Comparison of ENCODE assay signal across 17 mouse cellular contexts in genomic region chr11:35262289-35262941, GRCm38 (mm10).
DNase-seq lines count a peak whose midpoint lies in the region; ATAC-seq and TF ChIP-seq lines count a peak whose summit lies in the region.
"Had no signal": no experiment of that assay in that cellular context is flagged by ENCODE, and none has a peak within 500 bp of the region (broad histone marks: within the 10 kb centered on the region; RNA-seq: fewer than 3 reads in every experiment).

No protein-coding gene starts in this region.

- H3K9me3 ChIP-seq in kidney, embryonic 14.5 days (ENCODE audit: control insufficient read depth, low read length), result no peaks in the 10 kb centered on the region
- H3K9me3 ChIP-seq: heart, embryonic 10.5 days; liver, embryonic 12.5 days; neural tube, embryonic 12.5 days had no signal

- H3K4me1 ChIP-seq in kidney, embryonic 14.5 days (ENCODE audit: control insufficient read depth, insufficient read depth, low read length), result 0 out of 2 replicates have a peak, but pooled peaks cover 11% of the 10 kb centered on the region
- no peaks in the 10 kb centered on the region for H3K4me1 ChIP-seq in kidney, adult 2 months (ENCODE audit: control insufficient read depth, insufficient read depth, low read length)
- H3K4me1 ChIP-seq: liver, embryonic 12.5 days; neural tube, embryonic 12.5 days had no signal

- DNase-seq in cerebellum, postnatal 10 days, result peak; percentile 53 to 59
- no peak for DNase-seq in cerebellum, adult 9-10 months
- no peak for DNase-seq in kidney, adult 2 months
- DNase-seq in right cerebral cortex, adult 18-20 months, result peak; percentile 65
- DNase-seq in right cerebral cortex, postnatal 14 days, result no peak
- peak; percentile 54 for DNase-seq in lung, postnatal 36 days
- DNase-seq in heart, adult 8-10 months (ENCODE audit: low spot score), result no peak
- DNase-seq: adrenal gland, adult 8-10 months; B cell, adult 2 months; layer of hippocampus, postnatal 36 days had no signal

- H3K27ac ChIP-seq in kidney, embryonic 14.5 days (ENCODE audit: low read depth, low read length), result no peak overlapping the region
- no peak overlapping the region for H3K27ac ChIP-seq in kidney, adult 2 months (ENCODE audit: insufficient read depth, low read depth, low read length)
- H3K27ac ChIP-seq: embryonic facial prominence, embryonic 15.5 days; heart, embryonic 10.5 days; liver, embryonic 12.5 days; midbrain, embryonic 10.5 days; neural tube, embryonic 12.5 days had no signal

- no peak for TF ChIP-seq CTCF in kidney, adult 2 months (conservative IDR thresholded peaks at IDR 0.05; ENCODE audit: insufficient read depth, insufficient read length, low read depth, low read length)

- H3K27me3 ChIP-seq in kidney, embryonic 14.5 days (ENCODE audit: control insufficient read depth, insufficient read depth, low read length), result no peaks in the 10 kb centered on the region
- no peaks in the 10 kb centered on the region for H3K27me3 ChIP-seq in kidney, adult 2 months (replicated peaks; ENCODE audit: control insufficient read depth, insufficient read depth, low read length)
- H3K27me3 ChIP-seq: embryonic facial prominence, embryonic 15.5 days; liver, embryonic 12.5 days; neural tube, embryonic 12.5 days had no signal

- no peak overlapping the region for H3K9ac ChIP-seq in kidney, embryonic 14.5 days (ENCODE audit: low read depth, low read length)
- H3K9ac ChIP-seq: embryonic facial prominence, embryonic 15.5 days; liver, embryonic 12.5 days; neural tube, embryonic 12.5 days had no signal

- TF ChIP-seq POLR2A in kidney, adult 2 months (IDR thresholded peaks at IDR 0.05; ENCODE audit: low read depth, low read length), result no peak

- 41% methylated on average over 12 of the region's 12 CpGs for WGBS in kidney, embryonic 14.5 days
- 50% methylated on average over 12 of the region's 12 CpGs for WGBS in kidney, adult 2 months

- peak; percentile 93 for ATAC-seq in kidney, embryonic 14.5 days (ENCODE audit: low FRiP score, low TSS enrichment)
- ATAC-seq: intestine, embryonic 16.5 days; liver, embryonic 12.5 days had no signal

- H3K4me3 ChIP-seq in kidney, embryonic 14.5 days (ENCODE audit: low read length), result no peak overlapping the region
- H3K4me3 ChIP-seq in kidney, adult 2 months (ENCODE audit: insufficient read depth, low read depth, low read length), result no peak overlapping the region
- H3K4me3 ChIP-seq: embryonic facial prominence, embryonic 15.5 days; heart, embryonic 10.5 days; liver, embryonic 12.5 days; midbrain, embryonic 10.5 days; neural tube, embryonic 12.5 days had no signal

- no peaks in the 10 kb centered on the region for H3K36me3 ChIP-seq in kidney, embryonic 14.5 days (ENCODE audit: control insufficient read depth, insufficient read depth, low read length)
- H3K36me3 ChIP-seq in kidney, adult 2 months (ENCODE audit: control insufficient read depth, insufficient read depth, low read length), result no peaks in the 10 kb centered on the region
- H3K36me3 ChIP-seq: embryonic facial prominence, embryonic 15.5 days; liver, embryonic 12.5 days; midbrain, embryonic 10.5 days; neural tube, embryonic 12.5 days had no signal

- no peak overlapping the region for H3K4me2 ChIP-seq in kidney, embryonic 14.5 days (replicated peaks; ENCODE audit: low read depth, low read length)
- H3K4me2 ChIP-seq: embryonic facial prominence, embryonic 15.5 days; liver, embryonic 12.5 days; neural tube, embryonic 12.5 days had no signal

Comparison
In these comparisons a context has a peak if more than half of its experiments do, and no peak if none do; other contexts are left out.
1. DNase-seq: peak in cerebellum, postnatal 10 days (2 of 2), right cerebral cortex, adult 18-20 months (single experiment) and lung, postnatal 36 days (single experiment); none in cerebellum, adult 9-10 months (single experiment), kidney, adult 2 months (single experiment), right cerebral cortex, postnatal 14 days (single experiment) and heart, adult 8-10 months (single experiment).